Mouse (Mus musculus): ENCODE results near the gene Nod2.

Gene Nod2

DNA sequence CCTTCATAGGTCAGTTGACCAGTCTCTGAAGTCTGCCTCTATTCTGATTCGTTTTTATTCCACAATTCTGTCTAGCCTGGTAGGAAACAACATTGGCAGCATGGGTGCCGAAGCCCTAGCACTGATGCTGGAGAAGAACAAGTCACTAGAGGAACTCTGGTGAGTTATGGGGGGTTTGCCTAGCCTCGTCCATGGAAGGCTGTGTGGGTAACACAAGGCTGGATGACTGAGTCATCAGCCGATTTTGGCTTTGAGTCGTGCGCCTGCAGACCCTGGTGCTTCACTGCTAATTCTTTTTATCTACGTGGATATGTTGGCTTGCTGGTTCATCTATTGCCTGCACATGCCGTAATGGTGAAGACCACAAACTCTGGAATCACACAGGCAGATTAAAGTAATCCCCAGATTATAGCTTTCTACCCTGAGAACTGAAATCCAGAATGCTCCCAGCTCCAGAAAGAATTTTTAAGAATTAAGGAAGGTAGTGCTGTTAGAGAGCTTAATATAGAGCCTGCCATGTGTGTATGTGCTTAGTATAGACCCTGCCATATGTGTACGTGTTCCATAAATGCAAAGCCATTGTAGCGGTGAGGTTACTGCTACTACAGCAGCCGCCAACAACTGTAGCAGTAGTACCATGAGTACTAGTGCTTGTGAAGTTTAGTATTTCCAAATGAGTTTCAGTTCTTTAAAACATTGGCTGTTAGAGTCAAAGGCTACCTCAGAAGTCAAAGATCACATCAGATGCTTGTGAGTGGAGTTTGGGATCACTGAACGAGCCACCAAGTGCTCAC lies 28.5 kb downstream of the Nod2 start:
- DNase-seq (ENCODE audit: low spot score in 2 of 2), result peak in 1 of 2 experiments; percentile 30

DNA sequence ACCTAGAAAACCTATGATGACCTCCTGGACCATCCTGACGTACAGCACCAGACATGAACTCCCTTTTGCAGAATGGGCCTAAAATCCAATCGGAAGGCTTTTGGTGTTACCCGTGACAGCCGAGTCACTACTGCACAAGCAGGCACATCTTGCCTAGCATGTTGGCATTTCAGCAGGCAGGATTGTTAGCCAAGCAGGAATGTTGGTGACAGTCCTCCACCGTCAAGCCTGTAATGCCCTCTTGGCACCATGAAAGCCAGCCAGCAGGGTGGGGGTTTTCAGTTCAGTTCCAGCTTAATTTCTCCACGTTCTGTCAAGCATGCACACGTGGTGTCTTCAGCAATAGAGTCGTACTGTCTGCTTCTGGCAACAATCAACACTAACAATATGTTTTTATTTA lies 30.0 kb downstream of the Nod2 start:
- no peak for DNase-seq (ENCODE audit: low spot score in 2 of 2)

DNA sequence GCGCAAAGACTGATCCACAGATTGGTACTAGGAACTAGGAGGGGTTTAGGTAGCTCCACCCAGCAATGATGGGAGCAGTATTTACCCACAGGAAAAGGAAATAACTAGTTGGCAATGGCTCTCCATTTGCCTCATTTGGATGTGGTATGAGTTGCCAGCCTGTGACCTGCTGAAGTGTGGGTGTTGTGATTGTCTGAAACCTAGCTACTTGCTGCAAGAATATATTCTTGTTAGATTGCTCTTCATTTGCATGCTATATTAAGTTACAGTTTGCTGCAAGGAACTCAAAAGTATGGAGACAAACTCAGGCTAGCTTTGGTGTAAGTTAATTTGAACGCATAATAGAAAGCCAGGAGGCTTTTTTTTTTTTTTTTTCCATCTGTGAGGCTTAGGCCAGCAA lies 33.5 kb downstream of the Nod2 start:
- DNase-seq (ENCODE audit: low spot score in 2 of 2), result peak in 1 of 2 experiments; percentile 50

DNA sequence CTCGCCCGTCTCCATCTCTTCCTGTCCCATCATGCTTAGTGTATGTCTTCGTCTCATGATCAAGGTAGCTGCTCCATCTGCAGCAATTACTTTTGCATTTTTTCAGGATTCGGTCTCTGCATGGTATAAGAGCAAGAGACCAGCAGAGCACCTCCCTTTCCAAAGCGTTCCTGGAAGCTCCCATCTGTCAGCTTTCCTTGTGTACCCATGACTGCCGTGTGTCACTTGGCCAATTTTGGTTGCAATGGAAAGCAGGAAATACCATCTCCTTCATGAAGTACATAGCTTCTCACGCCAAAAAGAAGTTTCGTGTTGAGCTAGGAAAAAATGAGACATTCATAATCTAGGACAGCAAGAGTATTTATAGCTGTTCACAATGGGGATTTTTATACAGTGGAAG lies 33.9 kb downstream of the Nod2 start:
- peak in 1 of 2 experiments; percentile 44 for DNase-seq (ENCODE audit: low spot score in 2 of 2)

DNA sequence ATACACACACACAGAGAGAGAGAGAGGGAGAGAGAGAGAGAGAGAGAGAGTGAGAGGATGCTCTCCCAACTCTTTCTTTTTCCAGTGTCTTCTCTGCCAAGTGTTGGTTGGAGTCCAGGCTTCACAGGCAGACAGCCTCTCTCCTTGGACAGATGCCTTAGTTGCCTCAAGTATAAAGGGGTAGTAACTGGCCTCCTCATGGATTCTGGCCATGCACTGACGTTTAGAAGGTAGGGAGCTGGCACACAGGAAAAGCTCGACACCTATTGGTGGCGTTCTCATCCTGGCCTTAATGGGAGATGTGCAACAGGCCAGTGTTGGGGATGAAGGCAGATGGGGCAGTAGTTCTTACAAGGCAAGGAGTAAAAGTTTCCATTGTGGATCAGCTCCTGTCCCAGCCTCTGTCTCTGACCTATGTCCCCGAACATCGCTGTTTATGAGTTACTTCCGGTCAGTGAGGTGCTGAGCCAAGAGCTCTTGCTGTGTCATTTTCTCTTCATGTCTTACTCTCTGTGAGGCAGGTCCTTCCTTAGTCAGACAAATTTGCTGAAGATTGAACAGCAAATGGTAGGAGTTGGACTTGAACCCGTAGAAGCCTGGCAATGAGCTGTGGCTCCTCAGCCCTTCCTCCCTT lies 36.7 kb downstream of the Nod2 start:
- DNase-seq (ENCODE audit: low spot score in 2 of 2), result no peak

DNA sequence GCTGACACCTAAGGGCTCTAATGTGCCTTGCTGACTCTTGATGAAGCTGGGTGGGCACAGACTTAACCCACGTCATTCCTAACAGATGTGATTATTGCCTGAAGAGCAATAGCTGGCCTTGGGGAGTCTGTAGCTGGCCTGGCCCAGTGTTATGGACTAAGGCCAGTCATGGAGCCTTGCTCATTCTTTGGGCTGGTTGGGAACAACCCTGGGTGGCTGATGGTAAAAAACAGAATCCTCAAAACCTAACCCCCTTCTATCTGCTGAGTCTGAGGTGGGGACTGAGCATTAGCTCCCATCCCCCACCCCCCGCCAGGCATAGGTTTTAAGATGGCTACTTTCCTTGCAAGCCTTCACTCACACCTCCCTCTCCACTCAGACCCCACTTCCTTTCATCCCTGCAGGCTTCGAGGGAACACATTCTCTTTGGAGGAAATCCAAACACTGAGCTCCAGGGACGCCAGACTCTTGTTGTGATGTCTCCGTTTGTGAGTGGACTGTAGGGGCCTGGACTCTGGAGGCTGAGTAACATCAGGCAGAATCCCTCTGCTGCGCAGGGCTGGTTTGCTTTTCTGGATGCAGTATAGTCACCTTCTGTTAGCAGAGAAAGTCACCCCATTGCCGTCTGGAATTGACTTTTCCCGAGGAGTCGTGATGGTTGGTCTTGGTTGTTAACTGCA lies 39.3 kb downstream of the Nod2 start:
- no peak for DNase-seq (ENCODE audit: low spot score in 2 of 2)

DNA sequence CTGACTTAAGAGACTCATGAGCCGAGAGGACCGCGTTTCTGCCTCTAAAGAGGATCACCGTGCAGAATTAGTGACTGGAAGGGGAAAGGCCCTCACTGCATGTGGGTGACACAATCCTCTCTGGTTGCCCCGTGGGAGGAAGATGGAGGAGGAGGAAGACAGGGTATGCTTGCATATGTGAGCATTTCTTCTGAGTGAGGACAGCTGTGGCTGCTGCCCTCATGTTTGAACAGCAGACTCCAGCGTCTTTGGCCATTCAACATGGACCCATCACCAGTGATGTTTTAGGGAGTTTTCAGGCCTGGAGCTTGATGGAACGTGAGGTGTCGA lies 39.8 kb downstream of the Nod2 start:
- DNase-seq (ENCODE audit: low spot score in 2 of 2), result no peak

DNA sequence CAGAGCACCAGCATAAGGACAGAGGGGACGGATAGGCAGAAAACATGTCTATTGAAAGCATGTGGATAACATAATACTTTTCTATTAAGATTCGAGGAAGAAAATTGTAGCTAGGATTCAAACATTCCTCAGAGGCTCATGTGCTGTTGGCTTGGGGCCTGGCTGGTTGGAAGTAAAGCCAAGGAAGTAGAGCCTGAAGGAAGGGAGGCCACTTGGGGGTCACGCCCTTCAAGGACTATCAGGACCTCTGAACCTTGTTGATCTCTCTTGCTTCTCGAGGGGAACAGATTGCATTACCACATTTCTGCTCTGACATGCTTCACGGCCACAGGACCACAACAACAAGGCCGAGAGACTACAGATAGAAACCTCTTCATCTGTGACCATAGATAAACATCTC lies 42.0 kb downstream of the Nod2 start:
- no peak for DNase-seq (ENCODE audit: low spot score in 2 of 2)

DNA sequence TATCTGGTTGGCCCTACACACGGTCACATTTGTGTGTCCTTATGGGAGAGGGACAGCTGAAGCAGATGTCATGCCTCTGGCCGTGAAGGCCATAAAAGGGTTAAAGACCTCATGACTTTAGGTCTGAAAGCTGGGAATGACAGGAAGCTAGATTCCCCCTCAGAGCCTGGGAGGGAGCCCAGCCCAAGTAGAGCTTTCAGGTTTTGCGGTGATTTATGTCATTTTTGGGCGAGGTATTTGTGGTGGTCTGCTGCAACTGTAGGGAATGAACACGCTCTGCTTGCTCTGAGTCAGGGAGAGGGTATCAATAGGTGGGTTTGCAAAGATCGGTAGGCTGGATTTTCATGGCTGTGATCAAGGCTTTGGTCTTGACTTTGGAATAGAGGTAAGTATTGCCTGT lies 42.8 kb downstream of the Nod2 start:
- DNase-seq (ENCODE audit: low spot score in 2 of 2), result no peak

DNA sequence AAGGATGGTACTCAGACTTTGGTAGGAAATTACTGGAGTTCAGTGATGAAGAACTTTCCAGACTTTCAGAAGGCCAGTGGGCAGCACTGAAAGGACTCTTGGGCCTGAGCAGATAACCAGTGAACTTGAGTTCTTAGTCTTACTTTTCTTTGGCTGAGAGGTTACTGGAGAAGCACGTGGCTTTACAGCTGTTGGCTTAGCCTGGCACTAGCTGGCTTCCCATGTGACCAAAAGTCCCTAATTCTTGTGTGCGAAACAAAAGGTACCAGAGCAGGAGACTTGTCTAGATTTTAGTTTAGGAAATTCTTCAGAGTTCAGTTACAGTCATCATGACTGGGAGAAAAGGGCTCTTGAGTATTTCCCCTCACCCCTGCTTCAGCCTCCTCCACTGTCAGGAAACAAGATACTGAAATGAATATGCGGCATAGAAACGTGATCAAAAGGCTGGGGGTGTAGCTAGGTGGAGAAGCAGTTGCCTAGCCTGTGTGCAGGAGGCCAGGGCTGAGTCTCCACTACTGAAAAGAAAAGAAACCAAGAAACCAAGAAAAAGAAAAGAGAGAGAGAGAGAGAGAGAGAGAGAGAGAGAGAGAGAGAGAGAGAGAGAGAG lies 44.3 kb downstream of the Nod2 start:
- DNase-seq (ENCODE audit: low spot score in 2 of 2), result no peak

DNA sequence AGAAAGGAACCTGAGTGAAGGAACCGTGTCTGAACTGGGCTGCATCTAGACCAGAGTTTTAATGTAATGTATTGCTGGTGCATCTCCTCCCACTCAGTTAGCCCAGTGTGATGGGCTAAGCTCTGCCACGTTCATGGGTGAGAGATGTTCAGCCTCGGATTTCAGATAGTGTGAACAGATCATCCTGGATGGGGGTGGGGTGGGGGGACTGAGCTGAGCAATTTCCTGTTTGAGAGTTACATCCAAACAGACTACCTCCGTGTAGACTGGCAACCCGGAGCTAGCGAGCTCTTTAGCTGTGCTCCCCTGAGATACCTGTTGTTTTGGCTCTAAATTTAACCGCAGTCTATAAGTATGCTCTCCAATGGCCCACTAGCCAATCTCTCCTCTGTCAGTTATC lies 44.8 kb downstream of the Nod2 start:
- no peak for DNase-seq (ENCODE audit: low spot score in 2 of 2)

DNA sequence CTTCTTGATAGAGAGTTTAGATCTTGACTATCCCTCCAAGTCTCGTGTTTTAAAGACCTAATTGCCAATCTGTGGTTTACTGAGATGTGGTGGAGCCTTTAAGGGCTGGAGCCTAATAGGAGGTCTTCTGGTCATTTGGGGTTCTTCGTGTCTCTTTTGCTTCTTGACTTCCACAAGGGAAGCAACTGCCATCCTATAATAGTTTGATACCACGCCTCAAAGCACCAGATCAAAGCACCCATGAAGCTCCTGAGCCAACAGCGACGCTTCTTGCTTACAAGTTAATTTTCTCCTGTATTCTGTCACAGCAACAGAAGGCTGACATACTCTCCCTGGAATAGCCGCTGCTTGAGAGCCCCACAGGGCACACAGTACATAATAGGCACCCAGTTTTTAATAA lies 45.8 kb downstream of the Nod2 start:
- no peak for DNase-seq (ENCODE audit: low spot score in 2 of 2)

DNA sequence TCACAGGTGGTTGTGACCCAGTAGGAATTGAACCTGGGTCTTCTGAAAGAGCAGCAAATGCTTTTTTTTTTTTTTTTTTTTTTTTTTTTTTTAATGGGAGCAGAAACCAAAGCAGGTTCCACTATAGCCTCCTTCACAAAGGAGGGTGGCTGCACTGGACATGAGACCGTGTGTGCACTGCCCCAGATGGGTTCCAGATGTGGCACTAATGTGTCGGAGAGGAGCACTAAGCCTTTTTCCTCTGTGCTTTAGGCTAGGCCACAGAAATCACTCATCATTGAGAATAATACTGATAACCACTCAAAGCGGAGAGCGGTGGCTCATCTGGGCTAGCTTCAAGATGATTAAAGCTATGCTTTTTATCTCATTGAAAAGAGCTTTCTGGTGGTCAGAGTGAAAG lies 46.3 kb downstream of the Nod2 start:
- no peak for DNase-seq (ENCODE audit: low spot score in 2 of 2)

DNA sequence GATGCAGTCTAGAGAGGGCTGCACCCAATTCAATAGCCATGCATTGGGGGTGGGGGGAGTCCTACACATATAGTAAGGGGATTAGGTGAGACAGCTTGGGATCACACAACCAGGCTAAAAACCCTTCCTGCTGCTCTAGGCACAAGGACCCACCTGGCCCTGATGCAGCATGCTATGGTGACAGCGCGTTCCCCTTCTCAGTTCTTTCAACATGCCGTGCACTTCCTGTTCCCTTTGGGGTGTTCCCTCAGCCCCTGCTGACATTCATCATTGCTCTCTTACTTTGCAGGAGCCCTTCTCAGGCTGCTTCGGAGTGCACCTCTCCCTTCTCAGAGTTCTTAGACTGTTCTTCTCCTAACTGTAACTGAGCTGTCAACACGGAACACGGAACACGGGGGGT lies 47.2 kb downstream of the Nod2 start:
- no peak for DNase-seq (ENCODE audit: low spot score in 2 of 2)

DNA sequence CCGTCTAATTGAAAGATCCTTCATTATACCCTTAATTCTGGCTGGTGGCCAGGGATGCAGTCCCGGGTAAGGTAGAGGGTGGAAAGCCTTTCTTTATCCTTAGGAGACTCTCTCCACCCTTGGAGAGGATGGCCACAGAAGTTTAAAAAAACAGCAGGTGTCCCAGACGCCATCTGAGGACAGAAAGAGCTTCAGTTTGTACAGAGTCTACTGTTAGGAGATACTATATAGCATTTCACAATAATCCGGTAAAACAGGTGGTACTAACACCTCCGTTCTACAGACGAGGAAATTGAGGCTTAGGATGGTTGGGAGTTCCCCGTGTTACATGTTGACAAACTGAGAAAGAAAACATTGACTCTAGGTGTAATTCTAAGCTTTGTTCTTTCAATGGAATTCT lies 49.1 kb downstream of the Nod2 start:
- no peak for DNase-seq (ENCODE audit: low spot score in 2 of 2)

DNA sequence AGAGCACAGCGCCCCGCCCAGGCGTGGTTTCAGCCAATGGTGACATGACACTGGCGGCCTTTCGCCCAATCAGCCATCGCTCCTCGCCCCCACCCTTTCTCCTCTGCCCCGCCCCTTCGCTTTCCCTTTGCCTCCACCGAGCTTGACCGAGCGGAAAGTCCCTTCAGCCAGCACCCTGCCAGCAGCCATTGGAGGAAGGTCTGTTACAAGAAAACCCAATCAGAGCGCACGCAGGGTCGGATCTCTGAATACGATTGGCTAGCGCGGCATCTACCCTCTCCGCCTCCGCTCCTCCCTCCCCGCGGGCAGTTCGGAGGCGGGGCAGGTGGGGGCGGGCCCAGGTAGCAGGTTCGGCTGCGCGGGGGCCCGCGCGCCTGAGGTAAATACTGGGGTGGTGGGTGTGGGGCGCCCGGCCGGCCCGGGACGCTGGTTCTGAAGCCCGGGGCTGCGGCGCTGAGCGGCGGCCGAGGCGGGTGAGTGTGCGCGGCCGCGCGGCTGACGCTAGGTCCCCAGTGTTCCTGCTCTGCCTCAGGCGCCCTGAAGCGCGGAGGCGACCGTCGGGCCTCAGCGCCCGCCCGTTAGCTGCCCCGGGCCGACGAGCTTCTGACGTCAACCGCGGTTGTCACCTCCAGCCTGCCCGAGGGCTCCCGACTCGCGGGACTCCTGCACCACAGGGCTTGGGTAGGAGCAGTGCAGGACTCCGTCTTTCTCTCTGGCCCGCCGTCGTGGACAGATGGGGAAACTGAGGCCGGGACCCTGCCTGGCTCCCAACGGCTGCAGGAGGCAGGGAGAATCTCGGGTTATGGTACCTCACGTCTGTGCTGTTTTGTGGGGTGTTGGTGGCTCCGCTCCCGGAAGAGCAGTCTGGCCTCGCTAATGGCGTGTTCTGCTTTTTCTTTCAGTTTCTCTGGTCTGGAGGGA lies 49.9 kb downstream of the Nod2 start, which contains the start of gene Cyld:
Cyld (plus strand) TSS at position 308 of the 921 bp plus-strand sequence.
- peak; percentile 97 to 98 for DNase-seq (ENCODE audit: low spot score in 2 of 2)

DNA sequence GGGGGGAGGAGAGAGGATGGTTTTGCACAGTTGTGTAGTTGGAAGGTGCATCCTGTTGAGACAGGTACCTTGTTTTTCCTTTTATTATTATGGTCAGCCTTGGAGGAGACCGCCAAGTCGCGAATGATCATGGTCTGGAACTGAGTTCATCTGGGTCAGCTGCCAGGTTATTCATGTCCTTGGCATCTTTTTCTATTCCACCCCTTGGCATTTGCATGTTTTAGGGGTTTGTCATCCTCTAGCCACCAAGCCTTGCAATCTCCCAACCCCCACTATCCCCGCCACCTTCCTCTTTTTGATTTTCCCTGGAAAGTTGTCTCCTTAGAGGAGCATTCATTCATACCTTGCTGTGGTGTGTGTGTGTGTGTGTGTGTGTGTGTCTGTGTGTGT lies 50.5 kb downstream of the Nod2 start:
- peak in 1 of 2 experiments; percentile 23 for DNase-seq (ENCODE audit: low spot score in 2 of 2)

DNA sequence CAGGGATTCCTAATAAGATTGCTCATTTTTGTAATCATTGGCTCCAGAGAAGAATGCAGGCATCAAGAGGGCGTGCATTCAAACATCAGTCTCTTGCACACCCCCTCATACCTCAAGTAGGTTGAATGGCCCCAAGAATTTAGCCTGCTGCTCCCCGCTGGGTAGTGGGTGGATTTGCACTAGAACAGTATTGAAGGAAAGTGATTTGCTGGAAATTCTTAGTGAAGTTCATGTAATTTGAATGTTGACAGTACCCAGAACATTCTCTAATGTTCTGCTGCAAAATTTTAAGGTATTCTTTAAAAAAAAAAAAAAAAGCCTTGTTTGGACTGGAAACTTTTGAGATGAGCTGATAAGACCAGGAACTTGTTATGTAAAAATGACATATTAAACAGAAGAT lies 50.9 kb downstream of the Nod2 start:
- DNase-seq (ENCODE audit: low spot score in 2 of 2), result peak in 1 of 2 experiments; percentile 17

DNA sequence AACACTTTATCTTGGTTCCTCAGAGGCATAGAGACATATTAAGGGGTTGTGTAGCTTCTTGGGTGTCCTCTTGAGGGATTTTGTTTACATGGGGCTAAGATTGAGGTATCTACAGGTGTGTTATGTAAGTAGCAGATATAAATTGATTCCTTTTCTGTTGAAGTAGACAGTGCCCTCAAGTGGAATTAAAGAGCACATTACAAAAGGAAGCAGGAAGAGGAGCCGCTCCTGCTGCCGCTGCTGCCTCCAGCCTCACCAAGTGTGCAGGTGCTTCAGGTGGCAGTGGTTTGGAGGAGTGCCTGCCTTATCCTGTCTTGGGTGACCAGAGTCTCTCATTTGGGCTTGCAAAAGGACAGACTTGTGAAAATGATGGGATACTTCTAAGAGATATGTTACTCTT lies 54.5 kb downstream of the Nod2 start:
- DNase-seq (ENCODE audit: low spot score in 2 of 2), result peak in 1 of 2 experiments; percentile 33

DNA sequence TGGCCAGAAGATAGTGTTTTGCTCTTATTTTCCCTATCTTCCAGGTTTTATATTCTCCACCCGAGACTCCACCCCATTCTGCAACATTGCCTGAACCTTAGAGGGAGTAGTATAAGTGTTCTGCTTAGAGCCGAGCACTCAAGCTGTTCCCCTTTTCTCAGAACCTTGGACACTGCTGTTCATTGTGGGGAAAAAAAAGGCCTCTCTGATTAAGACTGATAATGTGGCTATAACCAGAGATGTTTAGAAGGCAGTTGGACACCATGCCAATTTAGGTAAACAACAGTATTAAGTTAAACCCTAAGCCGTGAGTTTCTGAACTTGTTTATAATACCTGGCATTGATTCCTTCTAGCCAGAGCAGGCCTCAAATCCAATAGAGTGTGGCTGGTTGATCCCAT lies 55.7 kb downstream of the Nod2 start:
- DNase-seq (ENCODE audit: low spot score in 2 of 2), result no peak

DNA sequence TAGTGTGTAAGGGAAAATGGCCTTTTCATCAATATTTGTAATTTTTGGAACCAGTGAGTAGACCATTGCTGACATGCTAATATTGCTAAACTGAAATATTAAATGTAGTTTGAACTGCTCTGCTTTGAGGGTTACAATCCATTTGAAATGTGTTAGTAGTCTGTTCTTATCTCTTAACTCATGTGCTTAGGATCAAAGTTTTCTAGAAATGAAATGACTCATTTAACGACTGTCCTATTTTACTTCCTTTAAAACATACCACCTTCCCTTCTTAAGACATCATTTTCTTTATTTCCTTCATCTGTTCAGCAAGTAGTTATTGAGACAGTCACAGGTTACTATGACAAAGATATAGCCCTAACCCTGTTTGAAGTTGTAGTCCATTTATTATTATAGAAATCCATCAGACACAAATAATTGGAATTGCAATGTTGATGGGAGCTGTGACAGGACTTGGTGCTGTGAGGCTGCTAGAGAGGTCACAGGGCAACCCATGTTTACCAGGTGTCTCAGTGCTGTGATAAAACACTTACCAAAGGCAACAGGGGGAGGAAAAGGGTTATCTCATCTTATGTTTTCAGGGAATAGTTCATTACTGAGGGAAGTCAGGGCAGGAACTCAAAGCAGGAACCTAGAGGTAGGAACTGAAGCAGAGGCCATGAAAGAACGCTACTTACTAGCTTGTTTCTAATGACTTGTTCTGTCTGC lies 76.3 kb downstream of the Nod2 start:
- DNase-seq (ENCODE audit: low spot score in 2 of 2), result no peak
